Mouse (Mus musculus) myocyte (in vitro differentiated cells): ENCODE measurements around the gene Zmat5.

Experiments
- E2F4 ChIP-seq: IDR thresholded peaks from one replicate; pipeline ENCODE4 v1.6.1; 2011; ENCODE audit warnings: mild to moderate bottlenecking, control low read depth, moderate library complexity; ENCODE audit not compliant: insufficient read depth
- MAX ChIP-seq: IDR thresholded peaks from one replicate; pipeline ENCODE4 v1.6.1; 2011; ENCODE audit warnings: low read depth, mild to moderate bottlenecking, control low read depth
- POLR2A ChIP-seq: IDR thresholded peaks from one replicate; pipeline ENCODE4 v1.6.1; 2011; ENCODE audit warnings: low read depth, mild to moderate bottlenecking, control low read depth, moderate library complexity; ENCODE audit not compliant: insufficient read length
- POLR2AphosphoS2 ChIP-seq: IDR thresholded peaks from one replicate; pipeline ENCODE4 v1.6.1; 2011; ENCODE audit warnings: low read depth, control low read depth; ENCODE audit not compliant: insufficient read length
- TCF12 ChIP-seq: IDR thresholded peaks from one replicate; pipeline ENCODE4 v1.6.1; 2011; ENCODE audit warnings: mild to moderate bottlenecking, control low read depth; ENCODE audit not compliant: poor library complexity, insufficient read depth, severe bottlenecking
- USF1 ChIP-seq: IDR thresholded peaks from one replicate; pipeline ENCODE4 v1.6.1; 2011; ENCODE audit warnings: low read depth, mild to moderate bottlenecking, control low read depth, moderate library complexity

GRCm38 (mm10) chr11:4679441-4679832 lies 25.0 kb upstream of the Zmat5 start:
- TF ChIP-seq MAX (no peak), POLR2A (peak; percentile 34), E2F4 (no peak), TCF12 (no peak), POLR2AphosphoS2 (peak; percentile 61), USF1 (no peak)
